Mouse (Mus musculus) brain, embryonic 14.5 days (tissue): ENCODE measurements around the gene Mta1. TPM values are rescaled to one million over a fixed set of nuclear protein-coding genes. Genes with fewer than 3 reads are reported as not detected.

Experiments
- DNase-seq: peaks from one replicate; pipeline ENCODE4 v3.0.0-alpha.2; 2011; ENCODE audit warnings: low read depth
- CTCF ChIP-seq: fragments of 200-500 bp; IDR thresholded peaks from 2 replicates; pipeline ENCODE4 v1.5.1; 2012; ENCODE audit warnings: inconsistent platforms, mild to moderate bottlenecking, moderate library complexity, borderline replicate concordance; ENCODE audit not compliant: insufficient read depth, insufficient read length; ENCODE audit errors: extremely low read depth
- POLR2A ChIP-seq: fragments of 200-500 bp; IDR thresholded peaks from 2 replicates; pipeline ENCODE4 v1.6.1; 2012; ENCODE audit warnings: mild to moderate bottlenecking, inconsistent platforms, borderline replicate concordance; ENCODE audit not compliant: poor library complexity, insufficient read depth, insufficient read length, severe bottlenecking; ENCODE audit errors: extremely low read depth
- polyA plus RNA-seq: library from polyadenylated mRNA; depleted of rRNA; stranded (reverse); fragments of >200 nt; gene quantifications from 2 replicates; pipeline ENCODE4 v1.2.3, GENCODE M21; 2012

Mta1 gene
- polyA plus RNA-seq, 1 experiment: 134 TPM

- no peak for DNase-seq
- TF ChIP-seq CTCF (no peak), POLR2A (no peak)
Observed at GRCm38 (mm10) chr12:113147481-113147880, 49.4 kb downstream of the Mta1 start.

- TF ChIP-seq POLR2A: no peak
- TF ChIP-seq CTCF: no peak
- no peak for DNase-seq
Observed at GRCm38 (mm10) chr12:113148381-113149035, 50.4 kb downstream of the Mta1 start.

DNA sequence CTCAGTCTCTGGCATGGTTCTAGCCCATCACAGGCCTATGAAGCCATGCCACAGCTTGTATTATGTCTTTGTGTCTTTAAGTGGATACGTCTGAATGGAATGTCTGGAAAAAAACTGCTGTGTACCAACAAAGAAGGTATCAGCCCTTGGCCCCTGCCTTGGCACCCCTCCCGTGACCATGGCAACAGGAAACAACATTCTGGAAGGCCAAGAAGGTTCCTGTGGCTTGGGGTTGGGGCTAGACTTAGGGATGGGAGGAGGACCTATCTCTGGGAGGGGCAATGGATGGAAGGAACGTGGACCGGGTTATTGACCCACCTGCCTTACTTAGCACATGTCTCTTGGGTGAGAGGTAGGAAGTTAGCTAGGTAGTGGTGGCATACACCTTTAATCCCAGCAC, 51.3 kb downstream of the Mta1 start:
- DNase-seq: peak; percentile 61
- TF ChIP-seq CTCF (no peak), POLR2A (no peak)

- DNase-seq: no peak
- TF ChIP-seq CTCF (no peak), POLR2A (no peak)
Observed at GRCm38 (mm10) chr12:113149896-113150295, 51.8 kb downstream of the Mta1 start.

- no peak for DNase-seq
- TF ChIP-seq POLR2A: no peak
- TF ChIP-seq CTCF: no peak
Observed at GRCm38 (mm10) chr12:113150591-113150990, 52.5 kb downstream of the Mta1 start.

- DNase-seq: no peak
- TF ChIP-seq CTCF (no peak), POLR2A (no peak)
Observed at GRCm38 (mm10) chr12:113151046-113151445, 53.0 kb downstream of the Mta1 start.

DNA sequence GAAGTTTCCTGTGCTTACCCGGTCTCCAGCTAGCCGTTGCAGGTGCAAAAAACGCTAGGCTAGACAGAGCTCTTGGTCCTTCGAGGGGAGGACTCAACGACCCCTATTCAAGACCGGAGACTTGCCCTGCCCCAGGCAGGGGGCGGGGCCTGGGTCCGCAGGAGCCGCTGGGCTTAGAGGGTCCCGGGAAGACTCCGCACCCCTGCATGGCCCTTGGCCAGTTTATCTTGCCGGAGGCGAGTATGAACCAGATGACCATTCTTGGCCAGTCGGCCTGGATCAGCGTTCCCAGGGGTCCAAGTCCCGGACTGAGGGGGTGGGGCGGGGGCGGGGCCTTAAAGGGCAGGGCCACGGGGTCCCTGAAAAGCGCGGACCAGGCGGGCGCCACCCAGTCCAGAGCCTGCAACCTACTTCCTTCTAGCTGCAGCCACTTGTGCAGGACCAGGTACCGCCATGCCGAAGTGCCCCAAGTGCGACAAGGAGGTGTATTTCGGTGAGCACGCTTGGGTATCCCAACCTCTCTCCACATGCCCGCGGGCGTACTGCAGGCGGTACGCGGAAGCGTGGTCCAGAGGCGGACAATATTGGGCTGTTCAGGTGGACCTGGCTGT, 53.7 kb downstream of the Mta1 start:
- TF ChIP-seq POLR2A (no peak), CTCF (no peak)
- peak; percentile 38 for DNase-seq

DNA sequence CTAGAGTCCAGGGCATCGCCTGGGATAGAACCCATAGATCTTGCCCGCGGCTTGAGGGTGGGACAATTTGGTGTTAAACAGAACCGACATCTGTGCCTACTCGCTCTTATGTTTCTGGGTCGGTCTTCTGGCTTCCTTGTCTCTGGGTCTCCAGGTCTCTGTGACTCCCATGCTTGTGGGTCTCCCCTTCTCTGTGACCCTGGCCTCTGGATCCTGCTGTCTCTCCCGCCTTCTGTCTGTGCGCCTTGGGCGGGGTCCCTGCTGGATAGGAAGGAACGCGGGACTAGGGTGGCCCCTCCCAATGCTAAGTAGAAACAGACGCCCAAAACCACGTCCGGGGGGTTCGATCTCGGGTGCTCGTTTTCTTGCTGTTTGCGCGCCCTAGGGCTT, 54.2 kb downstream of the Mta1 start:
- no peak for DNase-seq

DNA sequence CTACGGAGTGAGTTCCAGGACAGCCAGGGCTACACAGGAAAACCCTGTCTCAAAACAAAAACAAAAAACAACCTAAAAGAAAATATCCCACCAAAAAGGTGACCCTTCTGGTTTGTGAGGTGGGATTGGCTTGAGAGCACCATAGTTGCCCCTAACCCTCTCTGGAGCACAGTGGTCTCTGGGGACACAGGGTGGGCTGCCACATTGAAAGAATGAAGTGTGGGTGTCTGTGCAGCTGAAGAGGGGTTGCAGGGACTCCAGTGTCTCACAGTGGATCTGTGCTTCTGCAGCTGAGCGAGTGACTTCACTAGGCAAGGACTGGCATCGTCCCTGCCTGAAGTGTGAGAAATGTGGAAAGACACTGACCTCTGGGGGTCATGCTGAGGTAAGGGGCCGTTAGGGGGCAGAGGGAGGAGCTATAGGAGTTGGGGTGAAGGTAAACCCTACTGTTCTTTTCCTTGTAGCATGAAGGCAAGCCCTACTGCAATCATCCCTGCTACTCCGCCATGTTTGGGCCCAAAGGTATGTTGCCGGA, 55.0 kb downstream of the Mta1 start:
- TF ChIP-seq POLR2A: no peak
- TF ChIP-seq CTCF: no peak
- no peak for DNase-seq

More for the DNA sequence above, 54.2 kb downstream of the Mta1 start:
- TF ChIP-seq CTCF: no peak

- TF ChIP-seq POLR2A: no peak
- TF ChIP-seq CTCF: no peak
- no peak for DNase-seq
Observed at GRCm38 (mm10) chr12:113153971-113154370, 55.9 kb downstream of the Mta1 start.

DNA sequence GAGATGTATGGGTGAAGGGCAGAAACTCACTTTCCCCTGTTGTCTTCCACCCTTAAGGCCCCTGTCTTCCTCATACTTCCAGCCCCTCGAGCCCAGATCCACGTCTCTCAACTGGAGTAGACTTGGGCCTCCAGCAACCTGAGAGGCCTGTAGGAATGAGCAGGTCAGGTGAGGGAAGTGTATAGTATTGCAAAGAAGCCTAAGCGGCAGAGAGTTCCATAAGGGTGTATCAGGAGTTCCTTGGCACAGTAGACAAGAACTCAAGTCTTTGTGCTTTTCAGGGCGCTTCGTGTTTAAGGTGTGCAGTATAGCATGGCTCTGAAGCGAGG, 56.6 kb downstream of the Mta1 start:
- DNase-seq: no peak
- TF ChIP-seq POLR2A: no peak
- no peak for TF ChIP-seq CTCF

GRCm38 (mm10) chr12:113155076-113155771, 57.1 kb downstream of the Mta1 start:
- no peak for DNase-seq

DNA sequence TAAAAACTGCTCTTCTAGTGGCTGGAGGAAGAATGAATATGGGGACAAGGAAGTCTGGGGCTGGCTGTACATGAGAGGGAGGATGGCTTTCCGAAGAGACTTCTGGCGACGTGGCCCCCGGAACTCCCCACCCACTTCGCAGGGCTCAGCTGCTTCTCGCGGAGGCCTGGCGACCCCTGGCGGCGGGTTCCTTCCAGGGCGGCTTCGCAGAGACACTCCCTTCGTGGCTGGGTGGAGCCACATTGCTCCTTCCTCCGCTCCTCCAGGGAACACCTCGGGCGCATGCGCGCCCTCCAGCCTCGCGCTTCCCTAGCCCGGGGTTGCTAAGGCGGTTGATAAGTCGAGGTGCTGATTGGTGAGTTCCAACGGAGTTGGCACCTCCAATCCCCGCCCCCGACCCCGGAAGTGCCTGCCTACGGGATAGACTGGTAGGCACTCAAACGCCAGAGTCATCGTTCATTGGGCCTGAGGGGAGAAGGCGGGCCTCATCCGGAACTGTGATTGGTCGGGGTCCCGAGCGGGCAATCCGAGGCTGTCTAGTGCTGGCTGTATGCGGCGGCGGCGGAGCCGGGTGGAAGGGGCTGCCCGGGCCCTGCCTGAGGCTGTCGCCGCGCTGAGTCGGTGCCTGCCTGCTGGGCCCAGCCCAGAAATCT, 57.9 kb downstream of the Mta1 start, which contains the start of gene Tedc1:
Gene Tedc1 (plus strand): TSS at position 535 of the 653 bp plus-strand sequence.
- peak; percentile 99 for TF ChIP-seq CTCF
- TF ChIP-seq POLR2A: peak; percentile 49

More at GRCm38 (mm10) chr12:113155076-113155771, 57.1 kb downstream of the Mta1 start:
- TF ChIP-seq CTCF: no peak
- TF ChIP-seq POLR2A: no peak

DNA sequence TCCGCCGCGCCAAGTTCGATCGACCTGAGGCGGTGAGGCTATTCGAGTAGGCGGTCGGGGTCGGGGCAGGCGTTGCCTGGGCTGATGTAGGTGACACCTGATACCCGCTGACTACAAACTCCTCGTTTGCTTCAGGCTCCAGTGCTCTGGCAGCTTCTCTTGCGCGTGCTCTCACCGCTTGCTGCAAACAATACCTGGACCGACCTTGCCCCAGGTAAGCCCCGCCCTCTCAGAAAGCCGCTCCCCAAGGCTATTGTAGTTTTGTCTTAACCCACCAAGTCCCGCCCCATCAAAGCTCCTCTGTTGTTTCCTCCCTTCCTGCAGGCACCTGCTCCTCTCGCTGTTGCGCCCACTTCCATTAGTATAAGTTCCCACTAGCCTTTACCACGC, 58.5 kb downstream of the Mta1 start:
- TF ChIP-seq CTCF: no peak
- no peak for DNase-seq

More for the DNA sequence above, 57.9 kb downstream of the Mta1 start, which contains the start of gene Tedc1:
- peak; percentile 100 for DNase-seq

DNA sequence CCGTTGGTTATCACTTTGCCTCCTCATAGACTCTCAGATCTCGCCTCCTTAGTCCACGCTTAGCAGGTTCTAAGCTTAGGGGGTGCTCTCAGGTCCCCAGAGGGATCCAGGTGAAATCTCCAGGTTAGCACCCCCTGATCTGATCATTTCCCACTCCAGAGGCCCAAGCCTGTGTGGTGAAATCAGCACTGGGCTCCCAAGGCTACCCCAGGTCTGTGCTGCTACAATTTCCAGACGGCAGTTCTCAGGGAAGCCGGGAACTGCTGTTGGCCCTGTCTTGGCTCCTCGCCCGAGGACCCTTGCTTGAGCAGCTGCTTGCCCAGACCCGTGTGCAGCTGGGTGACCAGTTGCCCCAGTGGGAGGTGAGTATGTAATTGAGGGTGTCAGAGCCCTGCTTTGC, 58.9 kb downstream of the Mta1 start:
- TF ChIP-seq CTCF (no peak), POLR2A (no peak)
- no peak for DNase-seq
